Mouse (Mus musculus): ENCODE data around the gene Samhd1. TPM values are rescaled to one million over a fixed set of nuclear protein-coding genes. Genes with fewer than 3 reads are reported as not detected.

Samhd1 gene
- polyA plus RNA-seq, 1 experiment from 2014 or later: 14.9 TPM

GRCm38 (mm10) chr2:157132686-157133540 is 2.2 kb downstream of the Samhd1 start:
- Histone ChIP-seq H3K4me3 (ENCODE audit: low read depth, low read length) (no peak overlapping the region; the same call in 1 of the 2 replicates), H3K4me2 (ENCODE audit: low read depth, low read length) (peak overlapping the region; percentile 97), H3K27ac (ENCODE audit: low read length) (no peak overlapping the region), H3K36me3 (ENCODE audit: control insufficient read depth, insufficient read depth) (no peaks in the 10 kb centered on the region), H3K4me1 (ENCODE audit: control insufficient read depth, low read depth, low read length) (peaks cover 26% of the 10 kb centered on the region), H3K27me3 (ENCODE audit: control insufficient read depth, insufficient read depth, low read depth, low read length) (no peaks in the 10 kb centered on the region), H3K9ac (ENCODE audit: low read depth, low read length) (no peak overlapping the region), H3K9me3 (replicated peaks; ENCODE audit: control insufficient read depth, low read length) (no peaks in the 10 kb centered on the region)
- WGBS (ENCODE audit: insufficient replicate concordance): 63% methylated on average over 3 of the region's 3 CpGs
- no peak for ATAC-seq (ENCODE audit: low read depth)

DNA sequence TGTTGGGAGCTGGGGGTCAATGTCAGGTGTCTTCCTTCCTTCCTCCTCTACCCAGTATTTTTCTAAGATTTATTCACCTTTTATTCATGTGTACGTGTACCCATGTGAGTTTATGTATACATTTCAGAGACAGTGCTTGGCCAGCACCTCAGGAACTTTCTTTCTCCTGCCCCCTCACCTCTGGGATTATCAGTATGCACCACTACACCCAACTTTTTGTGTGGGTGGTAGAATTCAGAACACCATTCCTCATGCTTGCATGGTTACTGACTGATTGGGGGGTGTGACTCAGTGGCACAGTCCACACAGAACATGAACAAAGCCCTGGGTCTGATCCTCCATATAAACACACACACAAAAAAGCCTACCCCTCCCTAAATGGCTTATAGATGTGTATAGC is 3.0 kb downstream of the Samhd1 start:
- H3K9ac ChIP-seq (ENCODE audit: low read depth, low read length): no peak overlapping the region
- WGBS (ENCODE audit: insufficient replicate concordance): 76% methylated on average over 1 of the region's 1 CpGs
- H3K4me3 ChIP-seq (ENCODE audit: low read depth, low read length): no peak overlapping the region
- H3K4me1 ChIP-seq (ENCODE audit: control insufficient read depth, low read depth, low read length): peaks cover 26% of the 10 kb centered on the region
- no peak overlapping the region for H3K4me2 ChIP-seq (ENCODE audit: low read depth, low read length)
- H3K27ac ChIP-seq (ENCODE audit: low read length): no peak overlapping the region; the same call in 1 of the 2 replicates
- H3K9me3 ChIP-seq (replicated peaks; ENCODE audit: control insufficient read depth, low read length): no peaks in the 10 kb centered on the region
- H3K36me3 ChIP-seq (ENCODE audit: control insufficient read depth, insufficient read depth): no peaks in the 10 kb centered on the region
- no peaks in the 10 kb centered on the region for H3K27me3 ChIP-seq (ENCODE audit: control insufficient read depth, insufficient read depth, low read depth, low read length)
- ATAC-seq (ENCODE audit: low read depth): no peak

DNA sequence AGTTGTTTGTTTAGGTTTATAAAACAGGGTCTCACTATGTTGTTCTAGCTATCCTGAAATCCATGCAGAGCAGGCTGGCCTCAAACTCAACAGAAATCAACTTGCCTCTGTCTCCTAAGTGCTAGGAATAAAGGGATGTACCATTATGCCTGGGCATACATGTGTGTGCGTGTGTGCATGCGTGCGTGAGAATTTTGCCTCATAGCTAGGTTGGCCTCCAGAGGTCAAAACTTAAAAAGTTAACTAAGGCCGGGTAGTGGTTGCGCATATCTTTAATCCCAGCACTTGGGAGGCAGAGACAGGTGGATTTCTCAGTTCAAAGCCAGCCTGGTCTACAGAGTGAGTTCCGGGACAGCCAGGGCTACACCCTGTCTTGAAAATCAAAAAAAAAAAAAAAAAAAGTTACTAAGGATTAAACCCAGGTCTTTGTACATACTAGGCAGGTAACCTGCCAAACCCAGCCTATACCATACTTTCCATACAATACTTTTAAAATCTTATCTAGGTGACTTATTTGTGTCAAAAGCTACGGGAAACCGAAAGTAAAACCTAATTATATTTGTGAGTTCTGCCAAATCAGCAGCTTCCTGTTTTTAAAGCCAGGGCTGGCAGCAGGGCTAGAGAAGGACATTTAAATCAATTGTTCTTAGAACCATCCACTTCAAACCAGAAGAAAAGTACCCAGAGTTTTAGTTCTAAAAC is 4.1 kb downstream of the Samhd1 start:
- Histone ChIP-seq H3K27me3 (ENCODE audit: control insufficient read depth, insufficient read depth, low read depth, low read length) (no peaks in the 10 kb centered on the region), H3K27ac (ENCODE audit: low read length) (peak overlapping the region; percentile 52; the same call in 1 of the 2 replicates), H3K9ac (ENCODE audit: low read depth, low read length) (peak overlapping the region; percentile 44), H3K4me3 (ENCODE audit: low read depth, low read length) (peak overlapping the region; percentile 56), H3K4me2 (ENCODE audit: low read depth, low read length) (peak overlapping the region; percentile 61), H3K4me1 (ENCODE audit: control insufficient read depth, low read depth, low read length) (peaks cover 22% of the 10 kb centered on the region), H3K9me3 (replicated peaks; ENCODE audit: control insufficient read depth, low read length) (no peaks in the 10 kb centered on the region), H3K36me3 (ENCODE audit: control insufficient read depth, insufficient read depth) (no peaks in the 10 kb centered on the region)
- whole genome bisulfite sequencing (ENCODE audit: insufficient replicate concordance): 37% methylated on average over 8 of the region's 8 CpGs
- ATAC-seq (ENCODE audit: low read depth): no peak

GRCm38 (mm10) chr2:157129601-157130164 is 5.4 kb downstream of the Samhd1 start:
- peak overlapping the region; percentile 38 for H3K4me3 ChIP-seq (ENCODE audit: low read depth, low read length)
- no peaks in the 10 kb centered on the region for H3K36me3 ChIP-seq (ENCODE audit: control insufficient read depth, insufficient read depth)
- 28% methylated on average over 11 of the region's 11 CpGs for WGBS (ENCODE audit: insufficient replicate concordance)
- H3K27me3 ChIP-seq (ENCODE audit: control insufficient read depth, insufficient read depth, low read depth, low read length): no peaks in the 10 kb centered on the region
- no peaks in the 10 kb centered on the region for H3K9me3 ChIP-seq (replicated peaks; ENCODE audit: control insufficient read depth, low read length)
- H3K9ac ChIP-seq (ENCODE audit: low read depth, low read length): 0 out of 2 replicates have a peak overlapping the region, but pooled peaks have one; percentile 4
- H3K27ac ChIP-seq (ENCODE audit: low read length): 0 out of 2 replicates have a peak overlapping the region, but pooled peaks have one; percentile 5
- peaks cover 19% of the 10 kb centered on the region for H3K4me1 ChIP-seq (ENCODE audit: control insufficient read depth, low read depth, low read length)
- no peak for ATAC-seq (ENCODE audit: low read depth)
- peak overlapping the region; percentile 21 for H3K4me2 ChIP-seq (ENCODE audit: low read depth, low read length)

- H3K4me3 ChIP-seq (ENCODE audit: low read depth, low read length): no peak overlapping the region
- H3K27me3 ChIP-seq (ENCODE audit: control insufficient read depth, insufficient read depth, low read depth, low read length): no peaks in the 10 kb centered on the region
- H3K9me3 ChIP-seq (replicated peaks; ENCODE audit: control insufficient read depth, low read length): no peaks in the 10 kb centered on the region
- 44% methylated on average over 4 of the region's 4 CpGs for WGBS (ENCODE audit: insufficient replicate concordance)
- no peaks in the 10 kb centered on the region for H3K36me3 ChIP-seq (ENCODE audit: control insufficient read depth, insufficient read depth)
- peaks cover 18% of the 10 kb centered on the region for H3K4me1 ChIP-seq (ENCODE audit: control insufficient read depth, low read depth, low read length)
- H3K4me2 ChIP-seq (ENCODE audit: low read depth, low read length): peak overlapping the region; percentile 21
- H3K27ac ChIP-seq (ENCODE audit: low read length): no peak overlapping the region
- ATAC-seq (ENCODE audit: low read depth): no peak
- no peak overlapping the region for H3K9ac ChIP-seq (ENCODE audit: low read depth, low read length)
Measured at GRCm38 (mm10) chr2:157129096-157129495, 6.0 kb downstream of the Samhd1 start.

DNA sequence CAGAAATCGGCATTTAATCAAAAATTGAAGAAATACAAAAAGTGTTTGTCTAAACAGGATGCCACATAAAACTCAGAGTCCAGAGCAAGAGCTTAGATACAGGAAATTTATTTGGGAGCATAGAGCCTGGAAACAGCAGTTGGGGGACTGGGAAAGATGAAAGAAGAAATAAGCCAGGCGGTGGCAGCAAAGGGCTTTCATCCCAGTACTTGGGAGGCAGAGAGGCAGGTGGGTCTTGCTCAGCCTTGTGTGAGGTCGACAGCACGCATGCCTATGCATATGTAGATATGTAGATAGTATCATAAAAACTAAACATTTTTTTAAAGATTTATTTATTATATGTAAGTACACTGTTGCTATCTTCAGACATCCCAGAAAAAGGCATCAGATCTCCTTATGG is 7.0 kb downstream of the Samhd1 start:
- no peaks in the 10 kb centered on the region for H3K9me3 ChIP-seq (replicated peaks; ENCODE audit: control insufficient read depth, low read length)
- no peak overlapping the region for H3K27ac ChIP-seq (ENCODE audit: low read length)
- WGBS (ENCODE audit: insufficient replicate concordance): 58% methylated on average over 4 of the region's 4 CpGs
- no peak overlapping the region for H3K4me3 ChIP-seq (ENCODE audit: low read depth, low read length)
- ATAC-seq (ENCODE audit: low read depth): no peak
- no peak overlapping the region for H3K4me2 ChIP-seq (ENCODE audit: low read depth, low read length)
- H3K36me3 ChIP-seq (ENCODE audit: control insufficient read depth, insufficient read depth): no peaks in the 10 kb centered on the region
- H3K9ac ChIP-seq (ENCODE audit: low read depth, low read length): no peak overlapping the region
- H3K27me3 ChIP-seq (ENCODE audit: control insufficient read depth, insufficient read depth, low read depth, low read length): no peaks in the 10 kb centered on the region
- peaks cover 9% of the 10 kb centered on the region for H3K4me1 ChIP-seq (ENCODE audit: control insufficient read depth, low read depth, low read length)

DNA sequence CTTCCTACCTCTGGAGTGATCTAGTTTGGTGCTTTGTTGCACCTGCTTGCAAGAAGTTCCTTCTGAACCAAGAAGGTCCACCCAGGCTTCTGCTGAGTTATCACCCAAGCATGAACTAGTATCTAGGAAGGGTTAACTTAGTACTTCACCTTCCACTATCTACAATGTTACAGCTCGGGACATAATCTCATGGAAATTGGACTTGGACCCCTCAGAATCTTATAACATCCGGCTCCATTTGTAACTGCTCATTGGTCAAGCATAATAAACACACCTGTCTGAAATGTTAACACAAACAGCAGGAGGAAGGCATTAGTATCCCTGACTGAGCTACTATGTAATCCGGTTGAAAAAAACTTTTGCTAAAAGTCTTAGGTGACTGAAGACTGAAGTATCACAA is 7.7 kb downstream of the Samhd1 start:
- ATAC-seq (ENCODE audit: low read depth): no peak
- Histone ChIP-seq H3K36me3 (ENCODE audit: control insufficient read depth, insufficient read depth) (no peaks in the 10 kb centered on the region), H3K9me3 (replicated peaks; ENCODE audit: control insufficient read depth, low read length) (no peaks in the 10 kb centered on the region), H3K9ac (ENCODE audit: low read depth, low read length) (no peak overlapping the region), H3K27me3 (ENCODE audit: control insufficient read depth, insufficient read depth, low read depth, low read length) (no peaks in the 10 kb centered on the region), H3K4me1 (ENCODE audit: control insufficient read depth, low read depth, low read length) (peaks cover 8% of the 10 kb centered on the region), H3K27ac (ENCODE audit: low read length) (no peak overlapping the region), H3K4me3 (ENCODE audit: low read depth, low read length) (no peak overlapping the region), H3K4me2 (ENCODE audit: low read depth, low read length) (no peak overlapping the region)
- WGBS (ENCODE audit: insufficient replicate concordance): 69% methylated on average over 3 of the region's 3 CpGs

GRCm38 (mm10) chr2:157125246-157125645 is 9.8 kb downstream of the Samhd1 start:
- H3K36me3 ChIP-seq (ENCODE audit: control insufficient read depth, insufficient read depth): no peaks in the 10 kb centered on the region; the same call in 1 of the 2 replicates
- 70% methylated on average over 3 of the region's 3 CpGs for WGBS (ENCODE audit: insufficient replicate concordance)
- H3K9ac ChIP-seq (ENCODE audit: low read depth, low read length): no peak overlapping the region
- no peaks in the 10 kb centered on the region; the same call in 1 of the 2 replicates for H3K4me1 ChIP-seq (ENCODE audit: control insufficient read depth, low read depth, low read length)
- H3K27ac ChIP-seq (ENCODE audit: low read length): no peak overlapping the region
- no peaks in the 10 kb centered on the region for H3K9me3 ChIP-seq (replicated peaks; ENCODE audit: control insufficient read depth, low read length)
- no peak overlapping the region for H3K4me3 ChIP-seq (ENCODE audit: low read depth, low read length)
- no peaks in the 10 kb centered on the region for H3K27me3 ChIP-seq (ENCODE audit: control insufficient read depth, insufficient read depth, low read depth, low read length)
- no peak for ATAC-seq (ENCODE audit: low read depth)
- H3K4me2 ChIP-seq (ENCODE audit: low read depth, low read length): no peak overlapping the region
